Mouse (Mus musculus): ENCODE measurements around the gene Vmn1r239-ps. TPM values are rescaled to one million over a fixed set of nuclear protein-coding genes. Genes with fewer than 3 reads are reported as not detected.
"Not testable (repeated sequence)": the region's sequence is repeated elsewhere in the genome, so short reads cannot be mapped to it uniquely, and the experiment has no call there.

Vmn1r239-ps gene
- total RNA-seq (2015; ENCODE audit: low replicate concordance) = not detected in 2 replicates
- not detected in 2 replicates for total RNA-seq (2017; ENCODE audit: low replicate concordance)

DNA sequence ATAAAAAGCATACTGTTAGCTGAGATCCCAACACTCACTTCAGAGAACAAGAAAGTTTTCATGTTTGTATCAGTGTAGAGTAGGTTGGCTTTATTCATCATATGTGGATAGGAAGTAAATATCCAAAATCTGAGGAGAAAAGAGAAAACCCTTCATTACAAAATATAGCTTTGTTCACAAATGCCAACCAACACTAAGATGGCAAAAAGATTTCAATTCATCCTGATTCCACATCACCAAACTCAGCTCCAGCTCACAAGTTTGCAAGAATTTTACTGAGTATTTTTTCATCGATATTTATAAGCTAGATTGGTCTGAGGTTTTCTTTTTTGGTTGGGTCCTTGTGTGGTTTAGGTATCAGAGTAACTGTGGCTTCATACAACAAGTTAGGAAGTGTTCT, at the start of gene Vmn1r239-ps:
Gene Vmn1r239-ps, minus strand, starts transcription at position 101 of the 400 bp plus-strand sequence.
- not testable (repeated sequence) for ATAC-seq (replicated peaks; ENCODE audit: low FRiP score, poor library complexity, severe bottlenecking)

DNA sequence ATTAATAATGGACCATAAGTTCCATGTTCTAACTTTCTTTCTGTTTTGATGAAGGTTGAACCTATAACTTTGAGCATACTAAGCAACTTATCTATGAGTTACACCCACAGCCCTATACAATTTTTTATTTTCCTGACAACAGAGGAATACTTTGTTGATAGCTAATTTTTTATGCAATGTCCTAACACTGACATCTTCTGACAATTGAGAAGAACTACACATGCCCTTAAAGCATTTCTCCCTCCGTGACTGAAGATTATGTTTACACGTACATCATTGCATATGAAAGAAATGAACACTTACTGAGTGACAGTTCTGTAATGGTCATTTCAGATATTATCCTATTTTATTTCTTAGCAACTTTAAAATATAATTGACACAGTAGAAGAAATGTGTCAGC, 36.0 kb upstream of the Vmn1r239-ps start:
- ATAC-seq (replicated peaks; ENCODE audit: low FRiP score, poor library complexity, severe bottlenecking) = no peak

- ATAC-seq (replicated peaks; ENCODE audit: low FRiP score, poor library complexity, severe bottlenecking) = no peak
These were observed 10.1 kb downstream of the Vmn1r239-ps start for GRCm38 (mm10) chrX:147443386-147443785.

GRCm38 (mm10) chrX:147435400-147435799, 18.1 kb downstream of the Vmn1r239-ps start:
- no peak for ATAC-seq (replicated peaks; ENCODE audit: low FRiP score, poor library complexity, severe bottlenecking)

- no peak for ATAC-seq (replicated peaks; ENCODE audit: low FRiP score, poor library complexity, severe bottlenecking)
These were observed 23.8 kb downstream of the Vmn1r239-ps start for GRCm38 (mm10) chrX:147429753-147430152.

GRCm38 (mm10) chrX:147429129-147429528, 24.4 kb downstream of the Vmn1r239-ps start, which contains the start of gene Il13ra2:
Gene Il13ra2 (minus strand): TSS chrX:147429192.
- no peak for ATAC-seq (replicated peaks; ENCODE audit: low FRiP score, poor library complexity, severe bottlenecking)

Other genes starting within 250 kb of the Vmn1r239-ps start
- gene Il13ra2, start 24.5 kb downstream of the Vmn1r239-ps start, total RNA-seq (2015; ENCODE audit: low replicate concordance) = not detected in 2 replicates
- gene Il13ra2, start 24.5 kb downstream of the Vmn1r239-ps start, total RNA-seq (2017; ENCODE audit: low replicate concordance) = not detected in 2 replicates
- gene Lrch2, start 100.4 kb upstream of the Vmn1r239-ps start, total RNA-seq (2015; ENCODE audit: low replicate concordance) = not detected in 2 replicates
- gene Lrch2, start 100.4 kb upstream of the Vmn1r239-ps start, total RNA-seq (2017; ENCODE audit: low replicate concordance) = not detected in 2 replicates